Mouse (Mus musculus): Measurements from ENCODE around the gene Herc6. TPM values are rescaled to one million over a fixed set of nuclear protein-coding genes. Genes with fewer than 3 reads are reported as not detected.
"Not testable (repeated sequence)": the region's sequence is repeated elsewhere in the genome, so short reads cannot be mapped to it uniquely, and the experiment has no call there.

Herc6 gene
- total and polyA plus RNA-seq, 2 experiments from 2014 or later, result 0.84 to 1.4 TPM

GRCm38 (mm10) chr6:57534611-57535286 lies 46.1 kb upstream of the Herc6 start:
- Histone ChIP-seq H3K4me3 (ENCODE audit: low read length) (peak overlapping the region; percentile 57), H3K4me1 (ENCODE audit: insufficient read depth, low read length) (peaks cover 5% of the 10 kb centered on the region; the same call in 1 of the 2 replicates), H3K36me3 (ENCODE audit: insufficient read depth, low read length) (no peaks in the 10 kb centered on the region), H3K27me3 (ENCODE audit: insufficient read depth, low read length) (no peaks in the 10 kb centered on the region), H3K27ac (peak overlapping the region; percentile 83), H3K9ac (replicated peaks; ENCODE audit: low read length) (peak overlapping the region; percentile 62), H3K4me2 (ENCODE audit: low read depth, low read length) (peak overlapping the region; percentile 81), H3K9me3 (ENCODE audit: low read length) (no peaks in the 10 kb centered on the region)
- DNase-seq (ENCODE audit: low spot score) (peak; percentile 52), ATAC-seq (peak; percentile 34)
- under 1% methylated on average over 31 of the region's 31 CpGs for WGBS
- TF ChIP-seq CTCF (IDR thresholded peaks at IDR 0.05; ENCODE audit: low read depth), result 0 out of 2 replicates have a peak, but pooled peaks have one; percentile 2

GRCm38 (mm10) chr6:57535386-57535936 lies 45.3 kb upstream of the Herc6 start, which contains the start of gene Ppm1k:
Gene Ppm1k (minus strand): TSS chr6:57535468.
- Histone ChIP-seq H3K9me3 (ENCODE audit: low read length) (no peaks in the 10 kb centered on the region), H3K27ac (peak within 1 kb of the TSS; percentile 83), H3K4me1 (ENCODE audit: insufficient read depth, low read length) (peaks cover 5% of the 10 kb centered on the region; the same call in 1 of the 2 replicates), H3K9ac (replicated peaks; ENCODE audit: low read length) (peak within 1 kb of the TSS; percentile 62), H3K36me3 (ENCODE audit: insufficient read depth, low read length) (no peaks in the 10 kb centered on the region), H3K4me3 (ENCODE audit: low read length) (peak within 1 kb of the TSS; percentile 57), H3K4me2 (ENCODE audit: low read depth, low read length) (peak within 1 kb of the TSS; percentile 81), H3K27me3 (ENCODE audit: insufficient read depth, low read length) (no peaks in the 10 kb centered on the region)
- DNase-seq (ENCODE audit: low spot score) (peak; percentile 99), ATAC-seq (peak; percentile 99)
- TF ChIP-seq CTCF (IDR thresholded peaks at IDR 0.05; ENCODE audit: low read depth), result no peak
- WGBS, result under 1% methylated on average over 24 of the region's 24 CpGs

GRCm38 (mm10) chr6:57535971-57536669 lies 44.7 kb upstream of the Herc6 start:
- H3K27ac ChIP-seq, result peak overlapping the region; percentile 83
- H3K4me1 ChIP-seq (ENCODE audit: insufficient read depth, low read length), result peaks cover 5% of the 10 kb centered on the region; the same call in 1 of the 2 replicates
- WGBS, result 18% methylated on average over 14 of the region's 14 CpGs
- H3K4me2 ChIP-seq (ENCODE audit: low read depth, low read length), result peak overlapping the region; percentile 81
- ATAC-seq (peak; percentile 33), DNase-seq (ENCODE audit: low spot score) (peak; percentile 26)
- no peaks in the 10 kb centered on the region for H3K36me3 ChIP-seq (ENCODE audit: insufficient read depth, low read length)
- peak overlapping the region; percentile 48; the same call in 1 of the 2 replicates for H3K9ac ChIP-seq (replicated peaks; ENCODE audit: low read length)
- peak overlapping the region; percentile 57 for H3K4me3 ChIP-seq (ENCODE audit: low read length)
- H3K27me3 ChIP-seq (ENCODE audit: insufficient read depth, low read length), result no peaks in the 10 kb centered on the region
- TF ChIP-seq CTCF (IDR thresholded peaks at IDR 0.05; ENCODE audit: low read depth), result no peak
- H3K9me3 ChIP-seq (ENCODE audit: low read length), result no peaks in the 10 kb centered on the region

- Histone ChIP-seq H3K27me3 (ENCODE audit: insufficient read depth, low read length) (no peaks in the 10 kb centered on the region), H3K9me3 (ENCODE audit: low read length) (no peaks in the 10 kb centered on the region), H3K4me1 (ENCODE audit: insufficient read depth, low read length) (peaks cover 5% of the 10 kb centered on the region; the same call in 1 of the 2 replicates), H3K9ac (replicated peaks; ENCODE audit: low read length) (no peak overlapping the region), H3K4me2 (ENCODE audit: low read depth, low read length) (no peak overlapping the region), H3K36me3 (ENCODE audit: insufficient read depth, low read length) (no peaks in the 10 kb centered on the region), H3K4me3 (ENCODE audit: low read length) (no peak overlapping the region), H3K27ac (no peak overlapping the region)
- DNase-seq (ENCODE audit: low spot score), result no peak
- ATAC-seq, result no peak
- WGBS, result 94% methylated on average over 5 of the region's 5 CpGs
- no peak for TF ChIP-seq CTCF (IDR thresholded peaks at IDR 0.05; ENCODE audit: low read depth)
Observed at GRCm38 (mm10) chr6:57537887-57538286, 42.9 kb upstream of the Herc6 start.

- WGBS, result 80% methylated on average over 5 of the region's 5 CpGs
Observed at GRCm38 (mm10) chr6:57540950-57541498, 39.8 kb upstream of the Herc6 start.

GRCm38 (mm10) chr6:57541737-57542335 lies 39.0 kb upstream of the Herc6 start:
- TF ChIP-seq CTCF (IDR thresholded peaks at IDR 0.05; ENCODE audit: low read depth), result no peak
- H3K27me3 ChIP-seq (ENCODE audit: insufficient read depth, low read length), result no peaks in the 10 kb centered on the region
- DNase-seq (ENCODE audit: low spot score) (no peak), ATAC-seq (no peak)
- no peak overlapping the region for H3K4me3 ChIP-seq (ENCODE audit: low read length)
- H3K27ac ChIP-seq, result no peak overlapping the region
- H3K9ac ChIP-seq (replicated peaks; ENCODE audit: low read length), result no peak overlapping the region
- 87% methylated on average over 1 of the region's 1 CpGs for WGBS
- no peaks in the 10 kb centered on the region for H3K4me1 ChIP-seq (ENCODE audit: insufficient read depth, low read length)
- H3K36me3 ChIP-seq (ENCODE audit: insufficient read depth, low read length), result no peaks in the 10 kb centered on the region
- no peaks in the 10 kb centered on the region for H3K9me3 ChIP-seq (ENCODE audit: low read length)
- no peak overlapping the region for H3K4me2 ChIP-seq (ENCODE audit: low read depth, low read length)

More at GRCm38 (mm10) chr6:57540950-57541498, 39.8 kb upstream of the Herc6 start:
- Histone ChIP-seq H3K4me1 (ENCODE audit: insufficient read depth, low read length) (no peaks in the 10 kb centered on the region), H3K4me2 (ENCODE audit: low read depth, low read length) (no peak overlapping the region), H3K9ac (replicated peaks; ENCODE audit: low read length) (no peak overlapping the region), H3K27ac (no peak overlapping the region), H3K36me3 (ENCODE audit: insufficient read depth, low read length) (no peaks in the 10 kb centered on the region), H3K27me3 (ENCODE audit: insufficient read depth, low read length) (no peaks in the 10 kb centered on the region), H3K9me3 (ENCODE audit: low read length) (no peaks in the 10 kb centered on the region), H3K4me3 (ENCODE audit: low read length) (no peak overlapping the region)
- ATAC-seq (no peak), DNase-seq (ENCODE audit: low spot score) (no peak)
- TF ChIP-seq CTCF (IDR thresholded peaks at IDR 0.05; ENCODE audit: low read depth), result no peak

GRCm38 (mm10) chr6:57543591-57543990 lies 37.2 kb upstream of the Herc6 start:
- H3K4me3 ChIP-seq (ENCODE audit: low read length); H3K4me2 ChIP-seq (ENCODE audit: low read depth, low read length); H3K27ac ChIP-seq; H3K36me3 ChIP-seq (ENCODE audit: insufficient read depth, low read length); DNase-seq (ENCODE audit: low spot score); H3K4me1 ChIP-seq (ENCODE audit: insufficient read depth, low read length); H3K27me3 ChIP-seq (ENCODE audit: insufficient read depth, low read length); H3K9me3 ChIP-seq (ENCODE audit: low read length); H3K9ac ChIP-seq (replicated peaks; ENCODE audit: low read length); ATAC-seq: not testable (repeated sequence)
